Mouse (Mus musculus): ENCODE data around the gene Atp9a.
A peak's percentile ranks its signal among the peaks of the same experiment; 100 is the strongest.

- TF ChIP-seq EP300 (IDR thresholded peaks at IDR 0.05; ENCODE audit: insufficient read depth, low read depth, low read length), result no peak
- TF ChIP-seq POLR2A (IDR thresholded peaks at IDR 0.05; ENCODE audit: insufficient read depth, low read depth, low read length), result no peak
- TF ChIP-seq CTCF (IDR thresholded peaks at IDR 0.05), result peak; percentile 63
Observed at GRCm38 (mm10) chr2:168660344-168660743, 81.9 kb downstream of the Atp9a start.
